Mouse (Mus musculus) megakaryocyte progenitor cell, adult 5-6 weeks (primary cell): ENCODE measurements around the gene Gm42742. TPM values are rescaled to one million over a fixed set of nuclear protein-coding genes. Genes with fewer than 3 reads are reported as not detected.

Experiments used
- ATAC-seq: replicated peaks from 2 replicates; pipeline ENCODE4 v1.8.0; 2016; ENCODE audit warnings: mild to moderate bottlenecking, moderate TSS enrichment, inconsistent platforms; ENCODE audit not compliant: poor library complexity
- total RNA-seq, 2 experiments: library from RNA; stranded (forward) in 1 of 2; stranded (reverse) in 1 of 2; fragments of 157-497, 149-512 nt in 1 of 2; fragments of 200-1000 nt in 1 of 2; gene quantifications; 2 replicates each; pipeline versions ENCODE4 v1.2.3 to v1.2.4; 2015 to 2017

Gene Gm42742
- total RNA-seq, 2 experiments from 2014 or later = 0.21 to 0.69 TPM

DNA sequence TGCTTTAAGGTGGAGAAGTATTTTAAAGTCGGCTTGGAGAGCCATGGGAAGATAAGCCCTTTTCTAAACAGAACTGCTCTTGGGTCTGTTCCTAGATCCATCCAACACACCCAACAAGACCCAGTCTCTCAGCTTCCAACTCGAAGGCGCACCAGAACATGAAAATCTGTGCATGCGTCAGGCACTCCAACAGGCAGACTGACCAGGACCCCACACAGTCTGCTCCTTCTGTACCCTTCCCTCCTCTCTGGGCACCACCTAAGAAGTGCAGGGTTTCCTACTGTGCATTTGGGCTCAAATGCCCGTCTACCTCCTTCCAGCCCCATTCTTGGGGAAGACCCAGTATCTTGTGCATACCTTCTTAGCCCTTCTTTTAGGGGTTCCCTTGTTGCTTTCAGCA, 406 bp downstream of the Gm42742 start:
- no peak for ATAC-seq

DNA sequence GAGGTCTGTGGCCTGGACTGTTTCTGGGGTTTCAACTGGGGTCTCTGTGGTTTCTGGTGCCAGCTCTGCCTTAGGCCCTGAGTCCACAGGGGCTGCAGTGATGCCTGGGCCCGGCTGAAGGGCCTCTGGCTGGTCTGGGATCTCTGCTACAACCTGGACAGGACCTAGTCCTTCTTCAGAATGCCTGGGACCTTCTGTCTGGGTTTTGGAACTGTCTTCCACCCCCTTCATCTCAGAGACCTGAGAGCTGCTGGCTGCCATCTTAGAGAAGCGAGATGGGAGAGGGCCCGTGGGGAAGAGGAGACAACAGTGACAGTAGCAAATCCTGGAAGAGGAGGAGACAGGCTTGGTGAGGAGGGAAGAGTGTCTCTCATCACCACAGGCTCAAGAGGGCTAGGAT, 866 bp downstream of the Gm42742 start:
- no peak for ATAC-seq

DNA sequence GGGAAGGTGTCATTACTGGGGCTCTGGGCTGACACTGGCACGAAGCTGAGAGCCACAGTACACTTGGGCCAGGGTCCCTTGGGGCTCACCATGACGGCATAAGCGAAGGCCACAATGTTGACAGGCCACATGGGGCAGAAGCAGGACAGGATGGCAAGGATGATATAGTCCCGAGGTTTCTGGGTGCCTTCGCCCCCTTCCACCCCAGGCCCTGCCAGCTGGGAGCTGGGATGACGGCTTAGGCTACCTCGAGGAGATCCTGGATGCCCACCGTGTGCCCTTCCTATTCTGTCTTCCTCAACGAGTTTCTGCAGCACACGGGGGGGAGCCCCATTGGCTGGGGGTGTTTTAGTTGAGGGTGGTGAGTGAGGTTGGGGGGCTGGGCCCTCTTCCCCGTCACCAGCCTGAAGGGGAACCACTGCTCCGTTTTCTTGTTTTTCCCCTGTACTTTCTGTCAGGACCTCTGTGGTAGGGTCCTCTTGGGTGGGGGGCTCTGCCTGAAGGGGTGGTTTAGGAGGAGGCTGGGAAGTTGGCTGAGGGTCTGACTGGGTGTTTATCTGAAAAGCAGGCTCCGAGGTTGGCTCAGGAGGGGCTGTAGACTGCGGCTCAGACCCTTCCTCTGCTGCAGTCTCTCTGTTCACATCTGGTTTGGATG, 1.5 kb downstream of the Gm42742 start:
- no peak for ATAC-seq

DNA sequence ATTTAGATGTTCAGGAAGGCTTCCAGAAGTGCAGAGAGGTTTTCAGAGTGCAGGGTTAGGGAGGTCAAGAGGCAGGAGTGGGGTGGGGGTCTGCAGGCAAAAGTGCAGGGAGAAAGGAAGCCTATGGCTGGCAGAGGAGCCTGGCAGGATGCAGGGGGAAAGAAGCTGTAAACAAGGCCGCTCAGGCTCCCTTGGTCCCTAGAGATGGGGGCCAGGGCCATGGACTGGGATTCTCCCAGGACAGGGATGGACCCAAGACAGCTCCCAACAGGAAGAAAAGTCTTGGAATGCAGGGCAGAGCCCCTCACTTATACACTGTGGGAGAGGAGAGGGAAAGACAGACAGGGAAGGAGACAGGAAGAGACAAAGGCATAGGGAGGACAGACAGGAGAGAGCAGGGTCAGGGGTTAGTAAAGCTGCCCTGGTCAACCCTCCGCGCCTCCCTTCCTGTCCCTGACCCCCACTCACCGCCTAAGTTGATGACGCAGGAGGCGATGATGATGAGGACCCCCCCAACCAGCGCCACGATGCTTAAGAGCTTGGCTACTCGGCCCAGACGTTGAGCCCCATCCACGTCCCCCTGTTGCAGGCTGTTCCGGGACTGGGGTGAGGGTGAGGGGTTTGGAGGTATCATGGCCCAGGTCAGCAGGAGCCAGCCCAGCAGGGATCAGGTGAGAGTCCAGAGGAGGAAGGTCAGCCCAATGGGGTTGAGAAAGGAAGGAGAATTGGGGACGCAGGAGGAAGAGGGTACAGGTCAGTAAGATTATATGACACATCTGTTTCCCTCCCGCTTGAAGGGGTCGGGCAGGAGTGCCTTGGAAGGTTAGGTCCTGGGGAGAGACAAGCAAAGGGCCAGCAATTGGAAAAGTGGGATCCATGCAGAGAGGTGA, 2.2 kb downstream of the Gm42742 start:
- ATAC-seq = no peak

DNA sequence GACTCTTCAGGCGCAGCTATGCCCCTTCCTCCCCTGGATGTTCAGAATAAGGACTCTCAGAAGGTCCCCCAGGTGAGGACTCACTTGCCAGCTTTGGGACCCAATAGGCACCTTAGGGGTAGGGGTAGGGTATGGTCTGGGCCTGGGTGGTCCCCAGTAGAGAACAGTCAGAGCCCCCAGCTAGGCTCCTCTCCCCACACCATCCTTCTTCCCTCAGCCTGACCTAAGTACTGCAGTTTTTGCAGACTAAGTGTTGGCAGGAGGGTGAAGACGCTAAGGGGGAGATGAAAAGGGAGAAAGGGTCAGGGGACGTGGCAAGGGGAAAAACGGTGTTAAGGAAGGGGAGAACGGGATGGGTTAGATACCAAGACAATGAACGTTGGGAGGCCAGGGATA, 2.9 kb downstream of the Gm42742 start:
- no peak for ATAC-seq

DNA sequence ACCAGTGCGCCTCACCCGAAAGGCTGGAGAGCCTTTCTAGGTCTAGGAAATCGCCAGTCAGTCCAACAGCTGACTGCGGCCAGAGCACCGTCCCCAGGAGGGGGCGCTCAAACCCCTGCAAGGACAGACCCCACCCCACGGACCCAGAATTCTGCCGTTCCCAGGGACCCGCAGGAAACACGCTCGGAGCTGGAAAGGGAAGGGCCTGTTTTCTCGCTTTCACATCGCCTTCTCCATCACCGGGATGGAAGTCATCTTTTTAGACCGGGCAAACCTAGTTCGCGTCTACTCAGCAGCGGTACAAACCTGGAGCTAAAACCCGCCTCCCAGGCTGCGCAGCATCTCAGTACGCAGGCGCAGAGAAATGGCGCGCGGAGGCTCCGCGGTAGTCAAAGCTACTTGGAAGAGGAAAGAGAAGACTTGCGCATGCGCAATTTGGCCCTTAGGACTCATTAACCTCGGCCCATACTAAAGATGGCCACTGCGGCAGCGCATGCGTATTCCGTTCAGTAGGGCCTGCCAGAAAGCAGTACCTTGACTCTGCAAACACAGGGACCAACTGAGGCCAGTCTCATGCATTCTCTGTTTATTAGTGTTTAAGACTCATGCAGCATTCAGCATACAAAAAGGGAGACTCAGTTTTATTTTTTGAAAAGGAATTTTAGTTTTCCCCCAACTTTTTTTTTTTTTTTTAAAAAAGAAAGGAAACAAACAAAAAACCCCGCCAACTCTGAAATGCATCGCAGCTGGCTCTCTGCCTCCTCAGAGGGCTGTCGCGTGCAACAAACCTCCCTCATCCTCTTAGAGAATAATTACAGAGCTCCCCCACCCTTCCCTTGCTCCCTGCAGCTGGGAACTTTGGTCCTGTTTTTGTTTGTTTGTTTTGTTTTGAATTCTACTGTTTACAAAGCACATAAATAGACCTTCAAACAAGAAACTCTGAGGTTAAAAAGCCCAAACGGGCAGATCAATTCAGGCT, 3.6 kb downstream of the Gm42742 start, which contains the start of gene Pagr1a:
TSS of gene Pagr1a (minus strand) at position 382 of the 979 bp plus-strand sequence.
- peak; percentile 62 for ATAC-seq

DNA sequence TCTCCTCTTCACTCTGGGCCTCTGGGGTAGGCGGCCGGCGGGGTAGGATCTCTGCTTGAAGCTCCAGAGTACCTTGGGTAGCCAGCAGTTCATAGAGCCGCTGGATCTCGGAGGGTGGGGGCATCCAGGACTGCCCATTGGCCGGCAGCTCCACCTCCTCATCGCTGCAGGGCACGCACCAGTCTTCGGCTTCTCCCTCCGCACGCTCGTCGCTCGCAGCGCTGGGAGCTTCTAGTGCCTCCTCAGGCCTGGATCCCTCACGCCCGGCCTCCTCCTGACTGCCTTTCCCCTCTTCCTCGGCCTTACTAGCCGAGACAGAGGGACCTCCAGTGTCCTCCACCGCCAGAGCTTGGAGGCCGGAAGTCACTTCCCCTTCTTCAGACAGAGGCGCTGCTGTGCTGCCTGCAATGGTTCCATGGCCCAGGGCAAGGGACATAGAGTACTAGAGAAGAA, 4.4 kb downstream of the Gm42742 start:
- ATAC-seq = peak; percentile 54

DNA sequence TGATC, 4.6 kb downstream of the Gm42742 start, which contains the start of gene Pagr1b:
TSS of gene Pagr1b (minus strand) at position 4 of the 5 bp plus-strand sequence.
- ATAC-seq = no peak

DNA sequence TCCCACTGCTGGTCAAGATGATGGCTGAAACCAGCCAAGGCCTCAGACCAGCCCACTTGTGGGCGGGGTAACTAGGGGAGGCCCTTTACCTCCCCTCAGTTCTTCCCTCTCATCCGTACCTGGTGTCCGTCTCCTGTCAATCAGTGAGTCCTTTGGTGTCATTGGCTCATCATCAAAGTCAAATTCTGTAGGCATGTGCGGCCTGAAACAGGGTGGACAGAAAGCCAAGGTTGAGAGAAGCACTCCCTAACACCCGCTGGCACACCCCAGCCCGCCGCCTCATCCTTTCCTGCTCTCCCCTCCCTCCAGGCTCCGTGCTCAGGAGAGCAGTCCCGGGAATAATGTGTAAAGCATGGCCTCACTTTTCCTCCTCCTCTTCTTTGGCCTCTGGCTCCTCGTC, 4.8 kb downstream of the Gm42742 start:
- ATAC-seq = peak; percentile 18

DNA sequence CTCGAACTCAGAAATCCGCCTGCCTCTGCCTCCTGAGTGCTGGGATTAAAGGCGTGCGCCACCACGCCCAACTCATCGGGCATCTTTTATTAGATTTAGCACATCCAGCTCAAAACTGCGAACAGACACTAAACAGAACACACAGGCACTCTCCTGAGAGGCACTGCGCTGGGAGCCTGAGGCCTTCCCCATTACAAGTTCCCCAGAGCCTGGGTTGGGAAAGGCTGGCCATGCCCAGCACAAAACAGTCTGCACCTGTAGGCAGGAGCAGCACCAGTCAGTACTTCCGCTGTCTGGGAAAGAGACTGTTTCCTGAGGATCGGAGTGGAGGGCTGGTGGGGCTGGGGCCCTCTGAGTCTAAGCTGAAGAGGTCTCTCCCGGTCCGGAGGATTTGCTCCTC, 5.9 kb downstream of the Gm42742 start:
- no peak for ATAC-seq

DNA sequence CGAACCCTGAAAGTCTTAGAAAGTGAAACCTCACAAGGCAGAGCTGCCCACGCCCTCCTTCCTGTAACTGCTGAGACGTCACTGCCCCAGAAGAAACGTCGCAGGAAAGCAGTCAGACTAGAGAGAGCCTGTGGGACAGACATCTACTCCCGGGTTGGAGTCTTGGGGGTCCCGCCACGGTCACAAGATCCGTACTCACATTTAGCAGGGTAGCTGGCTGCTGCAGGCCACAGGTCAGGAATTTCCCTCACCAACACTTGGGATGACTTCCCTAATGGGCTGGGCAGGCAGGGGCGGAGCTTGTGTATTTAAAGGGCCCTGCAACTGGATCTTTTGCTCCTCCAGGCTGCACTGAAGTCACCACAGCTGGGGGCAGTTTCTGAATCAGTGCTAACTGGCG, 6.6 kb downstream of the Gm42742 start, which contains the start of gene Mvp:
TSS of gene Mvp (minus strand) at position 302 of the 400 bp plus-strand sequence.
- peak; percentile 35 for ATAC-seq

DNA sequence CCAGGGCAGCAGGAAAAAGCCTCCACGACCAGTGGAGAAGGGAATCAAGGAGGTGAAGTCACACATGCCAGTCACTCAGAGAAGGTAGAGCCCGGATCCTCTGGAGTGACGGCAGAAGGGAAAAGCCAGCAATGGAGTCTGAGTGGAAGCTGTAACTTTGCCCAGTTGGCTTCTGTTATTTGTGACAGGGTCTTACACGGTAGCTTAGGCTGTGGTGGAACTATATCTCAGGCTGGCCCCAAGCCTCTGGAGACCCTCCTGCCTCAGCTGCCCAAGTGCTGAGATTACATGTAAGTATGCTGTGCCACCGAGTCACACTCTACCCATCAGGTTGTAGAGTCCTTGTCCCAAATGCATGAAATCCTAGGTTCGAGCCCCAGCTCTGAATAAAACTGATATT, 7.5 kb downstream of the Gm42742 start:
- ATAC-seq = no peak

DNA sequence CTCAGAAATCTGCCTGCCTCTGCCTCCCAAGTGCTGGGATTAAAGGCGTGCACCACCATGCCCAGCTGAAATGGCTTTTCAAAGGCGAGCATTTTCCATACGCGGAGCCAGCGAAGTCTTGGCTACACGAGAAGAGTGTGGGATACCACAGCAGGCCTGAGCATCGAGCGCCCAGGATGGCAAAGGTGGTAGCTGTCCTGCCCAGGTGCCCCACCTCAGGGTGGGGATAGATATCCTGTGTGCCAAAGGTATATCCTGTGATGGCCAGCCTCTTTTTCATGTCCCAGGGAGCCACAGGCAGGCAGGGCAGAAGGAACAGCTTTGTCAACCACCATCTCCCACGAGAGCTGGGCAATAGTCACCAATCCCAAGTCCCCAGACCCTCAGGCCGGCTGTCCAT, 8.1 kb downstream of the Gm42742 start:
- no peak for ATAC-seq

DNA sequence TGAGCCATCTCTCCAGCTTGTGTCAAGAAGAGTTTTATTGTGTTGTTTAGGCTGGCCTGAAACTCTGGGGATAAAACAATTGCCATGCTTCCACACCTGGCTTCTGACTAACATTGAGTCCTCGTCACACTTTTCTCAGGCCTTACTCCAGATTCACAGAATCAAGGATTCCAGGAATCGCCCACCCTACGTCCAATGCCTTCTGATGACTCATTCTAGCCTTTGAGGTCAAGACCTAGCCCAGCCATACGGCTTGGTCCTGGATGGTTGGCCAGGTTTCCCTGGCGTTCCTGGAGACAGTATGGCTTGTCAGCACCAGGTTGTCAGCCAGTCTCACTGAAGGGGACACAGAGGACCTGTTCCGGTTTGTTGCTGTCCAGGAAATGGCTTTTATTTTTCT, 8.5 kb downstream of the Gm42742 start:
- ATAC-seq = no peak

DNA sequence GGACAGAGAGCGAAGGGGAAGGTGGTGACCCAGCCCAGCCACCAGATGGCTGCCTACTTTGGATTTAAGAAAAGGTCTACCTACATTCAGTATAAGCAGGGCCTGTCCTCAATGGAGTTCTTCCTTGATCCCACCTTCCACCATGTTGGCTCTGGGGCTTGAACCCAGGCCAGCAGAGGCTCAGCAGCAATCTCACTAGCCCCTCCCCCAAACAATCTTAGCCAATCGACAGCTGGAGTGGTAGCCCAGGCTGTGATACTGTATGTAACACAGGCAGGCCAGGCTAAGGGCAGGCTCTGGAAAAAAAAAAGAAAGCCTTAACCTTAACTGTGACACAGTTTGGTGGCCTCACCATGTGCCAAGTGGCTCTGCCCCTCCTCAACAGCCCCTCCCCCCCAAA, 9.2 kb downstream of the Gm42742 start:
- no peak for ATAC-seq

DNA sequence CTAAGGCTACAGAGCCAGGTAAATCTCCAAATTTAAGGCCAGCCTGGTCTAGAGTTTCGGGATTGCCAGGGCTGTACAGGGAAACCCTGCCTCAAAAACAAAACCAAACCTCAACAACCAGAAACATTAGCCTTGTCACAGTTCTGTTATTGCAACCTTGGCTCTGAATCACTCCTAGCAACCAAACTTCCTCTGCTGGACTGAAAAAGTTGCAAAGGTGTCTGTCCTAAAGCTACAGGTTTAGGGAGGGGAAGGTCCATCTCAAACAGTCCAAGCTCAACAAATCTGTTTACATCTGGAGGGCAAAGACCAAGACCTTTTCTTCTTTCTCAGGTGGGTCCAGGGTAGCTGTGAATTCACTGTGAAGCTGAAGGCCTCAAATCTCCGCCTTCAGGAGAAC, 9.8 kb downstream of the Gm42742 start:
- no peak for ATAC-seq

DNA sequence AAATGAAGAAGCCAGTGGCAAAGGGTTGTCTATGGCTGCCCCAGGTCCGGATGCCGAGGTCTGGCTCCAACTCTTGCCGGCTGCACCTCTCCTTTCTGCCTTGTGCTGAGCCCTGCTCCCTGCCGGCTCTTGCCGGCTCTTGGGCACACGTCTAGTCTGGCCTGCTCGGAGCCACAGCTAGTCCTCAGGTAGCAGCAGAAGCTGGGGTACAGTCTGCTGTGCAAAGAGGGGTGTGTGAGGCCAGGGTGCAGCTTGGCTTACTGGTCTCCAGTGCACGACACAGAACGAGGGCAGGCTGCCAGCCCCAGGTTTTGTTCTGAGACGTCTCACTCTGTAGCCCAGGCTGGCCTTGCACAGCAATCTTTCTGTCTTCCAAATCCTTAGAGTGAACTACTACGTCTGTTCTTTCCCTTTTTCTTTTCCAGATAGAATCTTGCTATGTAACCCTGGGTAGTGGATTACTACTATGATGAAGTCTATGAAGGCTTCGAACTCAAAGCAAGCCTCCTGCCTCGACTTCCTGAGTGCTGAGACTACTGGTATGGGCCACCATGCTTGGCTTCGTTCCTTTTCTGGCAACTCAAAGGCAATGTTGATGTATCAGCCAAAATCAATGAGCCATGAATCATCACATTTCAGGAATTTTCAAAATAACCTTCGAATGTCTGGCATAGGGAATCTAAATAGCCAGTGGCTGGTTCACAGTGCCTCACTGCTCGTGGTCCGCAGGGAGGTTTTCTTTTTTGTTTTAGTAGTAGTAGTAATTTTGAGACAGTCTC, 11.4 kb downstream of the Gm42742 start:
- ATAC-seq = no peak

DNA sequence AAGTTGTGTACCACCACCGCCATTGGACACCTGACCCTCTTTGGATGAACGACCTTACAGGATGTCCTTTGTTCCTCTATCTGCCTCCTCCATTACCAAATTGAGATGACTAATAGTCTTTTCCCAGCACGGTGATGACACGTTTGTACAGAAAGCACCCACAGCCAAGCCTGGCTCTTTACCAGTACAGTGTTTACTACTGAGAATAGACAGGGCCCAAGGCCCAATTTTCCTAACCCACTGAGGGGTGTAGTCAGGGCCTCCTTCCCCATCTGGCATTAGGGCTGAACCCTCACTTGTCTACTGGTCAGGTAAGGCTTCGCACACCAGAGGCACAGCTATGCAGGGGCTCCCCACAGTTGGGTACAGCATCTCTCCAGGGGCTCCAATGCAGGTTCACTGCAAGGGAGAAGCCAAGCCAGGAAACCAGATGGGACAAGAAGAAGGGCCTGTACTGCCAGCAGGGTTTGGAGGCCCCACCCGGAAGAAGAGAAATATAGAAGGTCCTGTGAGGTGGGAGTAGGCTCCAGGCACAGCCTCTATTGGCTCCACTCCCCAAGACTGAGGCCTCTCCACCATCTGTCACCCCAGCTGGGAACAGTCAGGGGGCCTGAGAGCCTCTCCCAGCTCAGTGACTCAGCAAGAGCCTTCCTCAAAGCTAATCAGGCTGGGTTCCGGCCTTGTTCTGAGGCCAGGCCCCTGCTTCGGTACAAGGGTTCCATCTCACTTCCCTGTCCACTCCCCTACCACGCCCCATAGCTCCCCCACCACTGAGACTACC, 12.5 kb downstream of the Gm42742 start:
- ATAC-seq = peak; percentile 94

DNA sequence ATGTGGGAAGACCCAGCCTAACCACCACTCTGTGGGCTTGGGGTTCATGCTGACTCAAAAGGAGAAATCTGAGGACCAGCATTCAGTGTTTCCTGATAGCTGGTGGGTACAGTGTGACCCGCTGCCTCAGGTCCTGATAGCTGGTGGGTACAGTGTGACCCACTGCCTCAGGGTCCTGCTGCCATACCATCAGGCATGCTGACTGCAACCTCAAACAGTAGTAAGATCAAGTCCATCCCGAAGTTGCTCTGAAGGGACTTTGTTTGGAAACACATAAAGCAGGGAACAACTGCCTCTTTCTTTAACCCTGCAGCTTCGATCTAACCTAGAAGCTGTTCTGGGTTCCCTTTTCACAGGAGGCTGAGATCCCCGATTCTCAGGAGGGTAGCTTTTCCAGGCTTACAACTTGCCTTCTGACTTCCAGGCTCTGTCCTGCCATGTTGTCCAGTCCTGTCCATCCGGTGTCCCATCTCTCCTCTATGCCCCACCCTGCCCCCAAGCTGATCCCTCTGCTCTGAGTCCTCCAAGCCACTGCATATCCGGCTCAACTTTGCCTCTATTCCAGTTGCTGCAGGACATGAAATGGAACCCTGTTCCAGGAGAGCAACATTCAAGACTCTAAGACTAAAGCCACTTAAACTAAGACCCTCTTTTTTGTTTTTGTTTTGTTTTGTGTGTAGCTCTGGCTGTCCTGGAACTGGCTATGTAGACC, 13.4 kb downstream of the Gm42742 start:
- no peak for ATAC-seq
